Mouse (Mus musculus) 3T3-L1 (cell line): ENCODE data around the gene C130050O18Rik.
A peak's percentile ranks its signal among the peaks of the same experiment; 100 is the strongest.

Experiments
- DNase-seq: peaks from one replicate; pipeline ENCODE4 v3.0.0-alpha.2; 2015; ENCODE audit warnings: low read depth, low spot score

Gene C130050O18Rik

DNA sequence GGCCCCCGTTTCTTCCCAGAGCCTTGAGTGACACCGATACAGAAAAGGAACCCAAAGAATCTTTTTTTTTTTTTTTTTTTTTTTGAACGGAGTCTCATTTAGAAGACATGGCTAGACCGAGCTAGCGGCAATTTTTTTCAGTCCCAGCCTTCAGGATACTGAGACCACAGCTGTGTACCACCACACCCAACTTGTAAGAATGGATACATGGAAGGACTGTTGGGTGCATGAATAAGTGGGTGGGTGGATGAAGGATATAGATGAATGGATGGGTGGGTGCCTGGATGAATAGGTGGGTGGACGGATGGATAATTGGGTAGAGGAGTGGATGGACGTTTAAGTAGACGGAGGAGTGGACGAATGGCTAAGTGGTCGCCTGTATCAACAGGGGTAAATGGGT, 54.9 kb downstream of the C130050O18Rik start:
- no peak for DNase-seq

DNA sequence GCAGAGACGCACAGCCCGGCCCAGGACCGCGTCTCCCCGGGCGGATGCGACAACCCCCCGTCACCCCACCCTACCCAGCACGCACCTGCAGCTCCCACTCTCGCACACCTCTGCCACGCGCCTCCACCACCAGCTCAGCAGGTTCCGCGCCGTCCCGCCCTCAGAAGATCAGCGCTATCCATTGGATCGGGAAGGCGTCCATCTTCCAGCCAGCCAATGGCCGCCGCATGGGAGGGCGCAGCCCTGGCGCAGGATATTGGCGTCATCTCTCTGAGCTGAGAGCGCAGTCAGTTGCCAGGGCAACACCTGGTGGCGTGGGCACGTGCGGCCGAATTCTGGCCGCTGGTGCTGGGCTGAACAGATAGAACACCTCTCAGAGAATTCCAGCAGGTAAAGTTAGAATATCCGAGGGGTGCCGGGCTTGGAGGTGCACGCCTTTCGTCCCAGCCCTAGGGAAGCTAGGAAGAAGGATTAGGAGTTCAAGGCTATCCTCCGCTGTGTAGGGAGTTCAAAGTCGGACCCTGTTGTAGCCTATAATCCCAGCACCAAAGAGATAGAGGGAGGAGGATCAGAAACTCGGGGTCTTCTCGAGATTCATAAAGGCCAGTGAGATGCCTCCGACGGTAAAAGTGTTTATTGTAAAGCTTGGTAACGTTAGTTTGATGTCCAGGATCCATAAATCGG, 55.4 kb downstream of the C130050O18Rik start, which contains the start of gene 3110082I17Rik:
Gene 3110082I17Rik, minus strand, starts transcription at position 144 of the 684 bp plus-strand sequence.
- peak; percentile 98 for DNase-seq

DNA sequence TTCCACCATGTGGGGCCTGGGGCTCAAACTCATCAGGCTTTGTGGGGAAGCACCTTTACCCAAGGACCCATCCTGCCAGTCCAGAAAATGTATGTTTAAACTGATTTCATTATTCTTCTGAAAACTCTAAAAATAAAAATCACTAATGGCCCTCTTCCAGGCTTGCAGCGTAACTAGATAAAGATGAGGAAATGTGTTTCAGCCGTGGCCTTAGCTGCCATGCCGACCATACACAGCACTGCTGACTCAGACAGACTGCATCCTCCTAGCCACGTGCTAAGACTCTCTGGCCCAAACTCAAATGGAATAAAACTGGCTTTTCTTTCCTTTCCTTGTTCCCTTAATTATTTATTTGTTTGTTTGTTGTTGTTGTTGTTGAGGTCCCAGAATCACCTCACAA, 59.8 kb downstream of the C130050O18Rik start:
- peak; percentile 80 for DNase-seq
